Mouse (Mus musculus): ENCODE measurements around the gene Ahnak2. TPM values are rescaled to one million over a fixed set of nuclear protein-coding genes. Genes with fewer than 3 reads are reported as not detected.

Ahnak2 gene
- polyA plus RNA-seq, 1 experiment from 2014 or later, result 0.84 TPM

- WGBS, result 80% methylated on average over 5 of the region's 5 CpGs
- H3K4me3 ChIP-seq (ENCODE audit: low read length), result no peak overlapping the region
- no peak overlapping the region for H3K27ac ChIP-seq (ENCODE audit: low read length)
Observed at GRCm38 (mm10) chr12:112794998-112795397, 7.5 kb downstream of the Ahnak2 start.

GRCm38 (mm10) chr12:112794356-112794816, 8.1 kb downstream of the Ahnak2 start:
- H3K27me3 ChIP-seq (ENCODE audit: control insufficient read depth, insufficient read depth, low read depth, low read length), result peaks cover 7% of the 10 kb centered on the region

More at GRCm38 (mm10) chr12:112794998-112795397, 7.5 kb downstream of the Ahnak2 start:
- Histone ChIP-seq H3K9ac (ENCODE audit: low read length) (no peak overlapping the region), H3K36me3 (ENCODE audit: control insufficient read depth, insufficient read depth, low read length) (no peaks in the 10 kb centered on the region), H3K27me3 (ENCODE audit: control insufficient read depth, insufficient read depth, low read depth, low read length) (peaks cover 7% of the 10 kb centered on the region), H3K4me1 (replicated peaks; ENCODE audit: control insufficient read depth, insufficient read depth, low read length) (peaks cover 41% of the 10 kb centered on the region), H3K9me3 (ENCODE audit: control insufficient read depth, low read length) (no peaks in the 10 kb centered on the region), H3K4me2 (ENCODE audit: low read depth, low read length) (no peak overlapping the region)
- ATAC-seq (ENCODE audit: low read depth), result no peak

GRCm38 (mm10) chr12:112793601-112794355, 8.7 kb downstream of the Ahnak2 start:
- Histone ChIP-seq H3K27me3 (ENCODE audit: control insufficient read depth, insufficient read depth, low read depth, low read length) (peaks cover 7% of the 10 kb centered on the region), H3K4me1 (replicated peaks; ENCODE audit: control insufficient read depth, insufficient read depth, low read length) (peaks cover 38% of the 10 kb centered on the region), H3K4me2 (ENCODE audit: low read depth, low read length) (no peak overlapping the region), H3K27ac (ENCODE audit: low read length) (peak overlapping the region; percentile 50), H3K9ac (ENCODE audit: low read length) (peak overlapping the region; percentile 28; the same call in 1 of the 2 replicates), H3K9me3 (ENCODE audit: control insufficient read depth, low read length) (no peaks in the 10 kb centered on the region), H3K4me3 (ENCODE audit: low read length) (no peak overlapping the region), H3K36me3 (ENCODE audit: control insufficient read depth, insufficient read depth, low read length) (no peaks in the 10 kb centered on the region)
- peak; percentile 59 for ATAC-seq (ENCODE audit: low read depth)
- 52% methylated on average over 13 of the region's 13 CpGs for WGBS

More at GRCm38 (mm10) chr12:112794356-112794816, 8.1 kb downstream of the Ahnak2 start:
- Histone ChIP-seq H3K27ac (ENCODE audit: low read length) (0 out of 2 replicates have a peak overlapping the region, but pooled peaks have one; percentile 6), H3K9me3 (ENCODE audit: control insufficient read depth, low read length) (no peaks in the 10 kb centered on the region), H3K4me2 (ENCODE audit: low read depth, low read length) (no peak overlapping the region; the same call in 1 of the 2 replicates), H3K36me3 (ENCODE audit: control insufficient read depth, insufficient read depth, low read length) (no peaks in the 10 kb centered on the region), H3K4me3 (ENCODE audit: low read length) (no peak overlapping the region), H3K9ac (ENCODE audit: low read length) (no peak overlapping the region), H3K4me1 (replicated peaks; ENCODE audit: control insufficient read depth, insufficient read depth, low read length) (peaks cover 41% of the 10 kb centered on the region)
- ATAC-seq (ENCODE audit: low read depth), result no peak
- 17% methylated on average over 7 of the region's 7 CpGs for WGBS

- 62% methylated on average over 8 of the region's 8 CpGs for WGBS
Observed at GRCm38 (mm10) chr12:112791026-112791425, 11.4 kb downstream of the Ahnak2 start.

GRCm38 (mm10) chr12:112774481-112774880, 28.0 kb downstream of the Ahnak2 start:
- Histone ChIP-seq H3K9me3 (ENCODE audit: control insufficient read depth, low read length) (0 out of 2 replicates have a peak, but pooled peaks cover 2% of the 10 kb centered on the region), H3K4me1 (replicated peaks; ENCODE audit: control insufficient read depth, insufficient read depth, low read length) (no peaks in the 10 kb centered on the region), H3K4me3 (ENCODE audit: low read length) (no peak overlapping the region), H3K4me2 (ENCODE audit: low read depth, low read length) (no peak overlapping the region), H3K36me3 (ENCODE audit: control insufficient read depth, insufficient read depth, low read length) (no peaks in the 10 kb centered on the region), H3K27me3 (ENCODE audit: control insufficient read depth, insufficient read depth, low read depth, low read length) (no peaks in the 10 kb centered on the region), H3K9ac (ENCODE audit: low read length) (no peak overlapping the region), H3K27ac (ENCODE audit: low read length) (no peak overlapping the region)
- ATAC-seq (ENCODE audit: low read depth), result no peak
- 89% methylated on average over 10 of the region's 10 CpGs for WGBS

More at GRCm38 (mm10) chr12:112791026-112791425, 11.4 kb downstream of the Ahnak2 start:
- no peak overlapping the region for H3K9ac ChIP-seq (ENCODE audit: low read length)
- no peaks in the 10 kb centered on the region for H3K36me3 ChIP-seq (ENCODE audit: control insufficient read depth, insufficient read depth, low read length)
- peaks cover 19% of the 10 kb centered on the region for H3K4me1 ChIP-seq (replicated peaks; ENCODE audit: control insufficient read depth, insufficient read depth, low read length)
- no peaks in the 10 kb centered on the region; the same call in 1 of the 2 replicates for H3K27me3 ChIP-seq (ENCODE audit: control insufficient read depth, insufficient read depth, low read depth, low read length)
- no peak overlapping the region for H3K27ac ChIP-seq (ENCODE audit: low read length)
- no peaks in the 10 kb centered on the region for H3K9me3 ChIP-seq (ENCODE audit: control insufficient read depth, low read length)
- H3K4me2 ChIP-seq (ENCODE audit: low read depth, low read length), result no peak overlapping the region
- ATAC-seq (ENCODE audit: low read depth), result no peak
- no peak overlapping the region for H3K4me3 ChIP-seq (ENCODE audit: low read length)

- Histone ChIP-seq H3K36me3 (ENCODE audit: control insufficient read depth, insufficient read depth, low read length) (no peaks in the 10 kb centered on the region), H3K4me3 (ENCODE audit: low read length) (no peak overlapping the region), H3K27ac (ENCODE audit: low read length) (no peak overlapping the region), H3K9me3 (ENCODE audit: control insufficient read depth, low read length) (0 out of 2 replicates have a peak, but pooled peaks cover 2% of the 10 kb centered on the region), H3K4me1 (replicated peaks; ENCODE audit: control insufficient read depth, insufficient read depth, low read length) (no peaks in the 10 kb centered on the region), H3K9ac (ENCODE audit: low read length) (no peak overlapping the region), H3K4me2 (ENCODE audit: low read depth, low read length) (no peak overlapping the region), H3K27me3 (ENCODE audit: control insufficient read depth, insufficient read depth, low read depth, low read length) (no peaks in the 10 kb centered on the region)
- no peak for ATAC-seq (ENCODE audit: low read depth)
- WGBS, result 81% methylated on average over 6 of the region's 6 CpGs
Observed at GRCm38 (mm10) chr12:112774026-112774425, 28.4 kb downstream of the Ahnak2 start.

- 22% methylated on average over 9 of the region's 9 CpGs for WGBS
- no peaks in the 10 kb centered on the region for H3K36me3 ChIP-seq (ENCODE audit: control insufficient read depth, insufficient read depth, low read length)
- H3K27me3 ChIP-seq (ENCODE audit: control insufficient read depth, insufficient read depth, low read depth, low read length), result no peaks in the 10 kb centered on the region
- no peak overlapping the region for H3K4me2 ChIP-seq (ENCODE audit: low read depth, low read length)
- H3K9me3 ChIP-seq (ENCODE audit: control insufficient read depth, low read length), result 0 out of 2 replicates have a peak, but pooled peaks cover 2% of the 10 kb centered on the region
- no peak overlapping the region for H3K27ac ChIP-seq (ENCODE audit: low read length)
- H3K4me3 ChIP-seq (ENCODE audit: low read length), result no peak overlapping the region
- H3K4me1 ChIP-seq (replicated peaks; ENCODE audit: control insufficient read depth, insufficient read depth, low read length), result no peaks in the 10 kb centered on the region
- H3K9ac ChIP-seq (ENCODE audit: low read length), result no peak overlapping the region
- no peak for ATAC-seq (ENCODE audit: low read depth)
Observed at GRCm38 (mm10) chr12:112773366-112773765, 29.1 kb downstream of the Ahnak2 start.

- 89% methylated on average over 14 of the region's 14 CpGs for WGBS
- no peaks in the 10 kb centered on the region for H3K36me3 ChIP-seq (ENCODE audit: control insufficient read depth, insufficient read depth, low read length)
Observed at GRCm38 (mm10) chr12:112772306-112772705, 30.2 kb downstream of the Ahnak2 start.

GRCm38 (mm10) chr12:112770396-112770795, 32.1 kb downstream of the Ahnak2 start:
- Histone ChIP-seq H3K36me3 (ENCODE audit: control insufficient read depth, insufficient read depth, low read length) (no peaks in the 10 kb centered on the region), H3K9me3 (ENCODE audit: control insufficient read depth, low read length) (no peaks in the 10 kb centered on the region), H3K27me3 (ENCODE audit: control insufficient read depth, insufficient read depth, low read depth, low read length) (no peaks in the 10 kb centered on the region), H3K4me1 (replicated peaks; ENCODE audit: control insufficient read depth, insufficient read depth, low read length) (no peaks in the 10 kb centered on the region), H3K4me2 (ENCODE audit: low read depth, low read length) (no peak overlapping the region), H3K9ac (ENCODE audit: low read length) (no peak overlapping the region), H3K4me3 (ENCODE audit: low read length) (no peak overlapping the region), H3K27ac (ENCODE audit: low read length) (no peak overlapping the region)
- no peak for ATAC-seq (ENCODE audit: low read depth)
- 77% methylated on average over 4 of the region's 4 CpGs for WGBS

More at GRCm38 (mm10) chr12:112772306-112772705, 30.2 kb downstream of the Ahnak2 start:
- no peak overlapping the region for H3K4me3 ChIP-seq (ENCODE audit: low read length)
- ATAC-seq (ENCODE audit: low read depth), result no peak
- H3K27me3 ChIP-seq (ENCODE audit: control insufficient read depth, insufficient read depth, low read depth, low read length), result no peaks in the 10 kb centered on the region
- 0 out of 2 replicates have a peak, but pooled peaks cover 2% of the 10 kb centered on the region for H3K9me3 ChIP-seq (ENCODE audit: control insufficient read depth, low read length)
- no peak overlapping the region for H3K27ac ChIP-seq (ENCODE audit: low read length)
- H3K4me1 ChIP-seq (replicated peaks; ENCODE audit: control insufficient read depth, insufficient read depth, low read length), result no peaks in the 10 kb centered on the region
- H3K9ac ChIP-seq (ENCODE audit: low read length), result no peak overlapping the region
- no peak overlapping the region for H3K4me2 ChIP-seq (ENCODE audit: low read depth, low read length)
